Mouse (Mus musculus) adrenal gland, adult 8-10 months (tissue): ENCODE measurements around the gene Mcidas. TPM values are rescaled to one million over a fixed set of nuclear protein-coding genes. Genes with fewer than 3 reads are reported as not detected.

Experiments
- DNase-seq: peaks from one replicate; pipeline ENCODE4 v3.0.0; 2022
- total RNA-seq, 4 experiments: library from RNA; stranded (reverse); gene quantifications; 2 replicates each; pipeline ENCODE4 v1.2.4; 2022

Gene Mcidas
- under 1 TPM in 1 of 4 experiments, not detected in 3; 0.11 TPM for total RNA-seq

GRCm38 (mm10) chr13:112993531-112994152, at the start of gene Mcidas:
Mcidas (plus strand) TSS chr13:112993845.
- no peak for DNase-seq

GRCm38 (mm10) chr13:112945312-112945711, 48.3 kb upstream of the Mcidas start:
- no peak for DNase-seq

- no peak for DNase-seq
These were observed 47.7 kb upstream of the Mcidas start for GRCm38 (mm10) chr13:112945900-112946299.

GRCm38 (mm10) chr13:112954067-112954466, 39.6 kb upstream of the Mcidas start:
- no peak for DNase-seq

GRCm38 (mm10) chr13:112963081-112963480, 30.6 kb upstream of the Mcidas start:
- DNase-seq, result no peak

- no peak for DNase-seq
These were observed 29.2 kb upstream of the Mcidas start for GRCm38 (mm10) chr13:112964421-112964820.

GRCm38 (mm10) chr13:112967267-112967666, 26.4 kb upstream of the Mcidas start:
- no peak for DNase-seq

- DNase-seq, result no peak
These were observed 16.9 kb upstream of the Mcidas start for GRCm38 (mm10) chr13:112976720-112977119.

GRCm38 (mm10) chr13:112985605-112986450, 7.8 kb upstream of the Mcidas start:
- no peak for DNase-seq

GRCm38 (mm10) chr13:112986451-112986950, 7.1 kb upstream of the Mcidas start:
- no peak for DNase-seq

- DNase-seq, result peak; percentile 97
These were observed 6.1 kb upstream of the Mcidas start, which contains the start of gene Ccno for GRCm38 (mm10) chr13:112987532-112987943. Ccno (plus strand) TSS chr13:112987802.

- no peak for DNase-seq
These were observed 5.7 kb upstream of the Mcidas start for GRCm38 (mm10) chr13:112987991-112988390.

GRCm38 (mm10) chr13:112988866-112989265, 4.8 kb upstream of the Mcidas start:
- no peak for DNase-seq

- no peak for DNase-seq
These were observed 4.1 kb upstream of the Mcidas start for GRCm38 (mm10) chr13:112989541-112989940.

GRCm38 (mm10) chr13:112990346-112990745, 3.3 kb upstream of the Mcidas start:
- DNase-seq, result no peak

GRCm38 (mm10) chr13:112994191-112994590, 546 bp downstream of the Mcidas start:
- DNase-seq, result peak; percentile 33

GRCm38 (mm10) chr13:112996407-112996806, 2.8 kb downstream of the Mcidas start:
- no peak for DNase-seq

- DNase-seq, result no peak
These were observed 3.7 kb downstream of the Mcidas start for GRCm38 (mm10) chr13:112997369-112997768.

GRCm38 (mm10) chr13:112998427-112999201, 5.0 kb downstream of the Mcidas start:
- peak; percentile 18 for DNase-seq

- DNase-seq, result no peak
These were observed 6.4 kb downstream of the Mcidas start for GRCm38 (mm10) chr13:113000090-113000489.

GRCm38 (mm10) chr13:113000576-113001318, 7.1 kb downstream of the Mcidas start:
- DNase-seq, result no peak

GRCm38 (mm10) chr13:113012683-113013082, 19.0 kb downstream of the Mcidas start:
- no peak for DNase-seq
